Mouse (Mus musculus) activated CD4-positive, CD25-positive, alpha-beta regulatory T cell, adult 4 months (primary cell): Measurements from ENCODE around the gene Rpl38. TPM values are rescaled to one million over a fixed set of nuclear protein-coding genes. Genes with fewer than 3 reads are reported as not detected.

Source experiments
- ATAC-seq: one replicate; pipeline ENCODE4 v1.8.0; 2017
- polyA plus RNA-seq, 2 experiments: library from polyadenylated mRNA; unstranded; fragments of 100-300 nt; shearing (Covaris generic); gene quantifications; one replicate each; pipeline ENCODE4 v1.2.1; 2017

Gene Rpl38
- polyA plus RNA-seq, 2 experiments from 2014 or later: 1,043 to 1,380 TPM

DNA sequence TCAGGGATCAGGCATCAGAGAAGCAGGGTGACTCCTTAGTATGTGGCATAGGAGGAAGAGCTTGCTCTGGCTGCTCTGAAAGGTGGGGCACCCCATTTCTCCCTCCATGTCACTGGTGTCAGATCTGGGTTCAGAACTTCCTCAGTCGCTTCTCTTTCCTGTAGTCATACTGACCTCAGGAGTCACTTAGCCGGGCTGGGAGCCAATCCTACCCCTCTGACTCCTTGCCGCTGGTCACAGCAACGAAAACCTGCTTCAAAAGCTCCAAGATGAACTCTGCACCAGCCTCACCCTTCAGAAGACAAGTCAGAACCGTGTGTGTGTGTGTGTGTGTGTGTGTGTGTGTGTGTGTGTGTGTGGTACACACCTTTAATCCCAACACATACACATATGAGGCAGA, 38.0 kb downstream of the Rpl38 start:
- ATAC-seq: no peak

DNA sequence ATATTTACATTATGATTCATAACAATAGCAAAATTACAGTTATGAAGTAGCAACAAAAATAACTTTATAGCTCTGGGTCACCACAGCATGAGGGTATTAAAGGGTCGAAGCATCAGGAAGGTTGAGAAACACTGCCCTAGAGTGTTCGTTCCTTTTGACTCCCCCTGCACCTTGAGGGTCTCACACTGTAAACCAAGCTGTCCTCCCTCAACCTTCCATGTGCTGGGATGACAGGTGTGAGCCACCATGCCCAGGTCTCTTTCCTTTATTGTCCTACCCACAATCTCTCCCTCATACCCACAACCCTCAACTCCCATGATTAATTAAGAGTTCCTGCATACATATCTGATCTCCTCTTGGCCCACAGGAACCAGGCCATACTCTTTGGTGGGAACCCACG, 43.1 kb downstream of the Rpl38 start:
- ATAC-seq: no peak

DNA sequence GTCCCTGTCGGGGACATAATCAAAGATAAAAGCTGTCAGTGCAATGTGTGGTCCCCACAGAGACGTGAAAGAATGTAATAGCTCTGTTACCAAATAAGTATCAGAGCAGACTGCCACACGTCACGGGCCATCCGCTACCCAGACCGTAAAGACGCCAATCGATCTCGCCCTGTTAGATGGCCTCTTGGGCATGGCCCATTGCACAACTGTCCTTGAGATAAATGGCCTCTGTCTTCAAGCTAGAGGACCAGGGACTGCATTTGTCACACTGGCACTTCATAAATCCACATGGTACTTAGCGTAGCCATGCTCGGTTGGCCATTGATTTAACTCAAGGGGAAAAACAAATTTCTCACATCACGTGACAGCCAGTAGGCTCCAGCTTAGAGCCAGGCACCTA, 43.5 kb downstream of the Rpl38 start:
- ATAC-seq: no peak

DNA sequence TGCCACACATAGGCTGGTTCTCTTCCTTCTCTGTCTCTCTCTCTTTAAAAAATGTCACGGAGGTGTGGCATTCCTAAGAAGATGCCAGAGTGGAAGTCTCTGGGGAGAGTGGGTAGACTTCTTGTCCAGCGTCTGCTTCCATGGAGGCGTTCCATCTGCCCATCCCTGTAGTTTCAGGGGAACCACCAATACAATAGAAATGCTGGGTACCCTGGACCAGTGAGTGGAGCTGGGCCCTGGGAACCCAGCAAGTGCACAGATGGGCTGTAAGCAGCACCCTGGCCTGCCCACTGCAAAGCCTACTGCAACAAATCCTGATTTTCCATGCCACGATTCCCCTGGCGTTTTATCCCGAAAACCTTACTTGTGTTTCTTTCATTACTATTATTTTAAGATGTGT, 46.2 kb downstream of the Rpl38 start:
- no peak for ATAC-seq

DNA sequence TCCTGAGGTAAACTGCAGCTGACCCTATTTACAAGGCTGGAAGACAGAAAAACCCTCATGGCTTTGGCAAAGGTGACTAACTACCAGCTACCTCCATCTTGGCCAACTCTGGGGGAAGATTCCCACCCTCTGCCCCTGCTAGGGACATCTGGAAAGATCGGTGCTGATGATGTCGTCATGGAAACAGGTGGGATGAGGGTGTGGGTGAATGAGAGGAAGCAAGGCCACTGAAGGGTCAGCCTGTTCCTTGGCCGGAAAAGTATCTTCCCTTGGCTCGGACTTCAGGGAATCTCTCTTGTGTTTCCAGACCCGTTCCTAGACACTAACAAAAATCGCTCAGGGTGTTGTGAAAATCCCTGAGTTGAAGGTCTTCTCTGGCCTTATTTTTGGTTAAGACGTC, 47.2 kb downstream of the Rpl38 start:
- ATAC-seq: no peak

DNA sequence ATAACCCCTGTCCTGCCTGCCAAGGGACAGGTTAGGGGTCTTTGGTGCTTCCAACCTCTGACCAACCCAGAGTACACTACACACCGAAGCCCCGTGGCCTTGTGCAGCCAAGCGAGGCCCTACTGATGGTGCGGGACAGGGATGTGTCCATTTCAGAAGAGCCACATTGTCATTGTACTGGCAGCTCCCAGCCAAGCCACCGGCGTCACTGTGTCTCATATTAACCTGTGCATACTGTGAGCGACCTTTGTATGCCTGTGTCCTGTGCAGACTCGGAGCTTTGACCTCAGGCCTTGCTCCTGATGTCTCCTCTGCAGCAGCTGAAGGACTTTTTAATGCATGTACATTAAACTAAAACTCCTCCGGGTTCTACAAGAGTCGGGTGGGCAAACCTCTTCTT, 52.2 kb downstream of the Rpl38 start:
- no peak for ATAC-seq

Other genes with a start within 250 kb of the Rpl38 start
- gene Ttyh2, start 6.9 kb downstream of the Rpl38 start, polyA plus RNA-seq: 1 to 10 TPM; 2.4 to 3.3 TPM
- gene Dnaic2, start 58.9 kb downstream of the Rpl38 start, polyA plus RNA-seq: not detected
- gene Kif19a, start 96.9 kb downstream of the Rpl38 start, polyA plus RNA-seq: under 1 TPM in 1 of 2 experiments, not detected in 1; 0.22 TPM
- gene Btbd17, start 127.4 kb downstream of the Rpl38 start, polyA plus RNA-seq: not detected
- gene Gpr142, start 130.4 kb downstream of the Rpl38 start, polyA plus RNA-seq: not detected
- gene Gprc5c, start 182.6 kb downstream of the Rpl38 start, polyA plus RNA-seq: under 1 TPM in 1 of 2 experiments, not detected in 1; 0.15 TPM
- under 1 TPM in 1 of 2 experiments, not detected in 1; 0.12 TPM for gene Cd300a, start 221.5 kb downstream of the Rpl38 start, polyA plus RNA-seq